Mouse (Mus musculus) bone marrow macrophage, adult 2 months (primary cell): ENCODE results near the gene Taf13.

Experiments used
- CTCF ChIP-seq: IDR thresholded peaks from 2 replicates; pipeline ENCODE4 v1.5.1; 2012; ENCODE audit warnings: low read depth, mild to moderate bottlenecking, low read length, moderate library complexity
- POLR2A ChIP-seq: IDR thresholded peaks from 2 replicates; pipeline ENCODE4 v1.6.1; 2012; ENCODE audit warnings: mild to moderate bottlenecking, low read depth, low read length, borderline replicate concordance

DNA sequence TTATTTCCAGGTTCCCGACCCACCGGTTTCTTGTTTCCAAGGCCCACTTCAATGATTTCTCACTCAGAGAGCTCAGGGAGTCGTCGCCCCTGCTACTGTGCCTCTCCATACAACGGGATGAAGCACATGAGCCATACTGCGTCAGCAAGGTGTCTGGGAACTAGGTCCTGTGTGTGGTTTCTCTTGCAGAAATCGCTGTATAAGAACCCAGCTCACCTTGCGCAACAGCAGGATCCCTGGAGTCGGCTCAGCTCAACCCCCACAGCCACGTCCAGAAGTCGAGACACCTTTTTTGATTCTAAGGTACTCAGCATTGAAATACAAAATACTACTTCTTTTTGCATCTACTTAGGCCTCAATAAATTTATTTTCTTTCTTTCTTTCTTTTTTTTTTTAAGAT is 29.2 kb upstream of the Taf13 start:
- no peak for TF ChIP-seq CTCF
- TF ChIP-seq POLR2A = no peak
